Mouse (Mus musculus) CH12.LX (cell line): ENCODE measurements at regions not wholly inside any gene's neighbourhood (a gene's known extent, or its start where the extent isn't known, plus 50 kb on each side); places are given as distances from the start of the nearest gene placed in this dataset.

Experiments used
- DNase-seq: peaks from one replicate; pipeline ENCODE4 v3.0.0-alpha.2; 2013; ENCODE audit errors: extremely low read depth
- H3K27ac ChIP-seq: 2 replicates; pipeline ENCODE4 v1.5.1; 2012; ENCODE audit warnings: low read depth, mild to moderate bottlenecking, control low read depth, moderate library complexity; ENCODE audit not compliant: insufficient read depth
- H3K27me3 ChIP-seq: replicated peaks from 2 replicates; pipeline ENCODE3; 2012; ENCODE audit warnings: inconsistent platforms
- H3K36me3 ChIP-seq, 2 experiments: replicated peaks in 1 of 2; 2 replicates each; pipeline versions ENCODE3 to v1.6.1; 2012; ENCODE audit warnings: inconsistent platforms in 1 of 2, low read length in 1 of 2, mild to moderate bottlenecking in 1 of 2, mixed read lengths in 1 of 2, moderate library complexity in 1 of 2; ENCODE audit not compliant: control insufficient read depth in 1 of 2, insufficient read depth in 1 of 2
- H3K4me1 ChIP-seq, 2 experiments: 2 replicates each; pipeline ENCODE4 v1.6.1; 2012; ENCODE audit warnings: inconsistent platforms in 1 of 2, moderate library complexity in 1 of 2; ENCODE audit not compliant: insufficient read depth in 2 of 2, control insufficient read depth in 1 of 2
- H3K4me2 ChIP-seq: 2 replicates; pipeline ENCODE4 v1.6.1; 2012; ENCODE audit warnings: low read depth, mild to moderate bottlenecking, control low read depth; ENCODE audit not compliant: poor library complexity, insufficient read depth, severe bottlenecking
- H3K4me3 ChIP-seq, 3 experiments: fragments of 150-350 bp in 1 of 3; sonication (generic) in 1 of 3; replicated peaks in 1 of 3; 2 replicates each; pipeline versions ENCODE3 to v1.5.1; 2011 to 2012; ENCODE audit warnings: low read depth in 2 of 3, low read length in 2 of 3, mild to moderate bottlenecking in 2 of 3, moderate library complexity in 2 of 3, control low read depth in 1 of 3, improper control_type of control experiment in 1 of 3, inconsistent platforms in 1 of 3, mixed read lengths in 1 of 3; ENCODE audit not compliant: poor library complexity in 1 of 3
- H3K79me2 ChIP-seq: replicated peaks from 2 replicates; pipeline ENCODE4 v1.6.1; 2012; ENCODE audit warnings: mild to moderate bottlenecking, moderate library complexity; ENCODE audit not compliant: control insufficient read depth, poor library complexity, insufficient read depth, severe bottlenecking; ENCODE audit errors: extremely low read depth
- H3K9ac ChIP-seq: 2 replicates; pipeline ENCODE4 v1.6.1; 2012; ENCODE audit warnings: low read depth, mild to moderate bottlenecking, control low read depth, moderate library complexity; ENCODE audit not compliant: insufficient read depth
- H3K9me3 ChIP-seq: replicated peaks from 2 replicates; pipeline ENCODE3; 2012; ENCODE audit warnings: low read length, inconsistent platforms, mixed read lengths
- BHLHE40 ChIP-seq: IDR thresholded peaks from 2 replicates; pipeline ENCODE4 v1.6.1; 2011; ENCODE audit warnings: mild to moderate bottlenecking, low read depth, low read length, improper control_type of control experiment
- CHD2 ChIP-seq: IDR thresholded peaks from 2 replicates; pipeline ENCODE4 v1.6.1; 2011; ENCODE audit warnings: low read length, improper control_type of control experiment
- E2F4 ChIP-seq: IDR thresholded peaks from 2 replicates; pipeline ENCODE4 v1.6.1; 2011; ENCODE audit warnings: low read depth, low read length, improper control_type of control experiment; ENCODE audit not compliant: insufficient replicate concordance
- EP300 ChIP-seq: IDR thresholded peaks from 2 replicates; pipeline ENCODE4 v1.6.1; 2011; ENCODE audit warnings: low read length, improper control_type of control experiment
- GABPA ChIP-seq: IDR thresholded peaks from 2 replicates; pipeline ENCODE4 v1.6.1; 2012; ENCODE audit warnings: low read depth, low read length, improper control_type of control experiment, inconsistent platforms; ENCODE audit not compliant: insufficient replicate concordance
- HCFC1 ChIP-seq: IDR thresholded peaks from 2 replicates; pipeline ENCODE4 v1.6.1; 2012; ENCODE audit warnings: low read depth, mild to moderate bottlenecking, inconsistent platforms, low read length, improper control_type of control experiment
- JUN ChIP-seq: IDR thresholded peaks from 2 replicates; pipeline ENCODE4 v1.6.1; 2011; ENCODE audit warnings: low read depth, mild to moderate bottlenecking, low read length, improper control_type of control experiment, moderate library complexity; ENCODE audit not compliant: insufficient read depth
- JUND ChIP-seq: conservative IDR thresholded peaks from 2 replicates; pipeline ENCODE4 v1.6.1; 2011; ENCODE audit warnings: low read depth, low read length, improper control_type of control experiment
- MAFK ChIP-seq: IDR thresholded peaks from 2 replicates; pipeline ENCODE4 v1.6.1; 2011; ENCODE audit warnings: low read length, improper control_type of control experiment; ENCODE audit not compliant: insufficient replicate concordance
- MAX ChIP-seq: IDR thresholded peaks from 2 replicates; pipeline ENCODE4 v1.6.1; 2011; ENCODE audit warnings: low read length, improper control_type of control experiment
- MXI1 ChIP-seq: IDR thresholded peaks from 2 replicates; pipeline ENCODE4 v1.6.1; 2011; ENCODE audit warnings: mild to moderate bottlenecking, low read depth, low read length, improper control_type of control experiment
- MYC ChIP-seq: IDR thresholded peaks from 2 replicates; pipeline ENCODE4 v1.6.1; 2011; ENCODE audit warnings: low read depth, mild to moderate bottlenecking, improper control_type of control experiment, low read length
- NELFE ChIP-seq: IDR thresholded peaks from 2 replicates; pipeline ENCODE4 v1.6.1; 2011; ENCODE audit warnings: low read depth, low read length, improper control_type of control experiment
- POLR2AphosphoS2 ChIP-seq: IDR thresholded peaks from 2 replicates; pipeline ENCODE4 v1.6.1; 2011; ENCODE audit warnings: low read depth, low read length, improper control_type of control experiment
- RCOR1 ChIP-seq: conservative IDR thresholded peaks from 2 replicates; pipeline ENCODE4 v1.6.1; 2012; ENCODE audit warnings: low read depth, mild to moderate bottlenecking, inconsistent platforms, low read length, improper control_type of control experiment
- SIN3A ChIP-seq: IDR thresholded peaks from 2 replicates; pipeline ENCODE4 v1.6.1; 2012; ENCODE audit warnings: low read length, improper control_type of control experiment, inconsistent platforms
- SMC3 ChIP-seq: IDR thresholded peaks from 2 replicates; pipeline ENCODE4 v1.6.1; 2011; ENCODE audit warnings: low read depth, low read length, improper control_type of control experiment
- UBTF ChIP-seq: IDR thresholded peaks from 2 replicates; pipeline ENCODE4 v1.6.1; 2012; ENCODE audit warnings: low read depth, mild to moderate bottlenecking, inconsistent platforms, low read length, improper control_type of control experiment, moderate library complexity
- ZC3H11A ChIP-seq: IDR thresholded peaks from 2 replicates; pipeline ENCODE4 v1.6.1; 2012; ENCODE audit warnings: low read depth, mild to moderate bottlenecking, inconsistent platforms, low read length, improper control_type of control experiment
- ZKSCAN1 ChIP-seq: IDR thresholded peaks from 2 replicates; pipeline ENCODE4 v1.6.1; 2012; ENCODE audit warnings: low read depth, inconsistent platforms, low read length, improper control_type of control experiment, borderline replicate concordance
- ZMIZ1 ChIP-seq: IDR thresholded peaks from 2 replicates; pipeline ENCODE4 v1.6.1; 2012; ENCODE audit warnings: low read depth, mild to moderate bottlenecking, inconsistent platforms, low read length, improper control_type of control experiment
- ZNF384 ChIP-seq: IDR thresholded peaks from 2 replicates; pipeline ENCODE4 v1.6.1; 2012; ENCODE audit warnings: low read depth, low read length, improper control_type of control experiment, inconsistent platforms
- dilution Hi-C: fragments of 300-500 bp; cut with MboI; formaldehyde crosslinking; loops from 2 replicates; pipeline ENCODE4 v1.14.3; 2020; ENCODE audit warnings: low sequenced_read_pairs; ENCODE audit not compliant: extremely low pct_unique_long_range_greater_than_20kb, extremely low pct_ligation_motif_present
- in situ Hi-C: fragments of 300-500 bp; cut with MboI; formaldehyde crosslinking; loops from 3 replicates; pipeline ENCODE4 v1.14.3; 2019; ENCODE audit warnings: low sequenced_read_pairs, low pct_ligation_motif_present, low pct_unique_long_range_greater_than_20kb, mixed read lengths

- in situ Hi-C loops (no loop called here), dilution Hi-C loops (no loop called here)
These were observed 70.6 kb upstream of the Six2 start for GRCm38 (mm10) chr17:85758581-85759098.

GRCm38 (mm10) chr17:85757647-85758046 lies 69.6 kb upstream of the Six2 start:
- dilution Hi-C loops: no loop called here
- H3K4me3 ChIP-seq: no peak overlapping the region
- peaks cover 6% of the 10 kb centered on the region for H3K9me3 ChIP-seq
- H3K4me2 ChIP-seq: peak overlapping the region; percentile 51
- peak; percentile 11 for DNase-seq
- no peaks in the 10 kb centered on the region for H3K27me3 ChIP-seq
- H3K27ac ChIP-seq: no peak overlapping the region
- H3K4me1 ChIP-seq: peaks cover 7 to 10% of the 10 kb centered on the region in 2 experiments
- no peak overlapping the region for H3K9ac ChIP-seq
- TF ChIP-seq ZKSCAN1: no peak
- in situ Hi-C loops: no loop called here
- H3K79me2 ChIP-seq: no peaks in the 10 kb centered on the region
- no peaks in the 10 kb centered on the region for H3K36me3 ChIP-seq

More at GRCm38 (mm10) chr17:85758581-85759098, 70.6 kb upstream of the Six2 start:
- Histone ChIP-seq H3K4me3 (no peak overlapping the region), H3K4me1 (peaks cover 7 to 10% of the 10 kb centered on the region in 2 experiments), H3K4me2 (no peak overlapping the region)
- TF ChIP-seq UBTF (no peak), ZNF384 (no peak), MYC (no peak), GABPA (no peak), MAFK (no peak), MXI1 (no peak), SIN3A (no peak), JUN (no peak), SMC3 (no peak), HCFC1 (no peak), EP300 (no peak)
- TF ChIP-seq, all 38 proteins: peak for 0
- Histone ChIP-seq H3K27me3 (no peaks in the 10 kb centered on the region), H3K9ac (no peak overlapping the region), H3K27ac (no peak overlapping the region), H3K9me3 (peaks cover 2% of the 10 kb centered on the region), H3K79me2 (no peaks in the 10 kb centered on the region), H3K36me3 (no peaks in the 10 kb centered on the region)
- DNase-seq: no peak

GRCm38 (mm10) chr17:85755557-85755956 lies 67.5 kb upstream of the Six2 start:
- Histone ChIP-seq H3K9ac (no peak overlapping the region), H3K4me2 (no peak overlapping the region)
- no peak for DNase-seq
- no peak for TF ChIP-seq EP300
- no peak for TF ChIP-seq POLR2AphosphoS2
- TF ChIP-seq SMC3: no peak
- no peak for TF ChIP-seq ZNF384
- no peak for TF ChIP-seq ZC3H11A
- TF ChIP-seq JUND: no peak
- no peak for TF ChIP-seq SIN3A
- no peak for TF ChIP-seq HCFC1
- TF ChIP-seq MYC: no peak
- no peak for TF ChIP-seq CHD2
- TF ChIP-seq NELFE: no peak
- no peak for TF ChIP-seq RCOR1
- no peak for TF ChIP-seq E2F4
- TF ChIP-seq MAX: no peak
- no peak for TF ChIP-seq ZMIZ1
- no peak for TF ChIP-seq BHLHE40
- TF ChIP-seq, all 38 proteins: peak for 0
- H3K4me1 ChIP-seq: peaks cover 7 to 10% of the 10 kb centered on the region in 2 experiments
- in situ Hi-C loops (no loop called here), dilution Hi-C loops (no loop called here)
- no peaks in the 10 kb centered on the region for H3K79me2 ChIP-seq
- no peaks in the 10 kb centered on the region for H3K36me3 ChIP-seq
- H3K9me3 ChIP-seq: peaks cover 6% of the 10 kb centered on the region
- H3K27me3 ChIP-seq: no peaks in the 10 kb centered on the region
- no peak overlapping the region for H3K27ac ChIP-seq
- no peak overlapping the region for H3K4me3 ChIP-seq
